Mouse (Mus musculus) gonadal fat pad, adult 2 months (tissue): Measurements from ENCODE around the gene 1700012B07Rik. TPM values are rescaled to one million over a fixed set of nuclear protein-coding genes. Genes with fewer than 3 reads are reported as not detected.

Source experiments
- DNase-seq: peaks from one replicate; pipeline ENCODE4 v3.0.0-alpha.2; 2012; ENCODE audit warnings: low read depth
- polyA plus RNA-seq: library from polyadenylated mRNA; depleted of rRNA; stranded (reverse); fragments of >200 nt; gene quantifications from 2 replicates; pipeline ENCODE4 v1.2.3, GENCODE M21; 2012; rRNA removed

Gene 1700012B07Rik
- 0.20 and 0.41 TPM in 2 replicates for polyA plus RNA-seq

DNA sequence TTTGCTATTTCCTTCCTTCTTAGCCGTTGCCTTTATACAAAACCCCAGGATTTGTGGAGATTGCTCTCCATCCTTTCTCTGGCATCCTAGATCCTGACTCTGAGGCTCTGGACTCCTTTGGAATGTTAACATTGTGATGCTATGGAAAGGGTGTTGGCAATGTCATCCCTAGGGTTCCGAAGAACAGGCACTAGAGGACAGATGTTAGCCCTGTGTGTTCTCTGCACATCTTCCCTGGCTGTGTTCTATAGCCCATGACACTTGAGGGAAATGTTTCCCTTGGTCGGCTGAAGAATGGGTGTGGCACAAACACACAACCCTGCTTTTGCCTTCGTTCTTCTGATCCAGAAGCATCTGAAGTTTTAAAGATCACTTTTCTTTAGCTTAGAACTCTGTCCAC, at the start of gene 1700012B07Rik:
Gene 1700012B07Rik, minus strand, starts transcription at position 101 of the 400 bp plus-strand sequence.
- DNase-seq, result no peak

DNA sequence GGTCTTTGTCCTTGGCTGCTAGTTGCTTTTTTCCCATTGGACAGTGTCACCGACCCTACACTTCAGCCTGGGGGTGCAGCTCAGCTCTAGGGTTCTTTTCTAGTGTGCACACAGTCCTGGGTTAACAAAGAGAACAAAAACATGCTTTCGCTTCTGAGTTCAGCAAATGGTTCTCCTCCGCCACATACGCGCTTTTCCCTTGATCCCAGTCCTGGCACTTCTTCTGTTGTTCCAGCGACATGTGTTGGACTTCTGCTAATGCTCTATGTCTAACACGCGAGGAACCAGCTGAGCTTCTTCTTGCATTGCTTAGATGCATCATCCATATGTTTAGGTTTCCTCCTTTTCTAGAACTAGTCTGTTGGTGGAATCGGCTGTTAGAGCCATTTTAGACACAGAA, 48.9 kb upstream of the 1700012B07Rik start:
- no peak for DNase-seq

DNA sequence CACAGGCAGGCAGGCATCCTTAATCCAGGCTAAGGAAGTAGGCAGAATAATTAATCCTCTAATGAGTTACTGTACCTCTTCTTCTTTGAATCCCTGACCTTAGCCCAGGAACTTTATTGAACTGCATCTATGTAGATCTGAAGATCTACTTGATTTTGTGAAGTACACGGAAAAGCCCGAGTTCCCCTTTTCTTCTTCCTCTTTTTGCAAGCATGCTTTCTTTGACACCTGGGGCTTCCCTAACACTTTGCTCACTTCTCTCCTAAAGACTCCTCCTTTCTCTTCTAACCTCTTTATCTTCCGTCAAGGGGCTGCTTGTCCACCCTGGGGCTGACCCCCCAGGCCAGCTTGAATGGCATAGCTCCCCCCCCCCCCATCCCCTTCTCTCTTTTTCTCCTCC, 48.0 kb upstream of the 1700012B07Rik start:
- no peak for DNase-seq

- no peak for DNase-seq
Measured at GRCm38 (mm10) chr11:109875525-109875802, 47.6 kb upstream of the 1700012B07Rik start.

DNA sequence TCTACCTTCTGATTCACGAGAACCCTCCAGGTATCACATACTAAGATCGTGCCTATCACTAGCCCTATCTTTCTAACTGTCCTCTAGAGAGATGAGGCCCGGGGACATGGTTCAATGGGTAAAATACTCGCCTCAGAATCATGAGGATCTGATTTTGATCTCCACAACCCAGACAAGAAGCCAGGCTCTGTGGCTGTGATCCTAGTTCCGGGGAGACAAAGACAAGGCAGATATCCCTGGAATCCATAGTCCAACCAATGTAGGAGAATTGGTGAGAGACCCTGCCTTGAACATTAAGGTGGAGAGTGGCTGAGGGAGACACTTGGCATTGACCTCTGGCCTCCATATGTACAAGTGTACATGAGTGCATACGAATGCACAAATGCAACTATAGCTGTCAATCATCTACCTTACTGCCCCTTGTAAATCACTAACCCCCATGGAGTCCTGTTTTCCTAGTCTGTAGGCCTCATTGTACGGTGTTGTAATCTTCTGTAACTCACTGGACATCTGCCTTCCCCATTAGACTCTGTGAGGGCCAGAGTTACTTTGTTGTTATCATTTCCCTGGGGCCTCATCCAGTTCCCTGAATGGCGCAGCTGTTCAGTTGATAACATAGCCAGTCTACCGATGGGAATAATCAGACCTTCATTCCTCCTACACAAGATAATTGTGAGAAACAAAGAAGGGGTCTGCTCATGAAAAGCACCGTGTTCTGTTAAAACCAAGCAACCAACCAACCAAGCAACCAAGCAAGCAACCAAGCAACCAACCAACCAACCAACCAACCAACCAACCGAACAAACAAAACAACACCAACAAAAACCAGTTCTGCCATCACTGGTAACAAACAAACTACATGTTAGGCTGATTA, 47.0 kb upstream of the 1700012B07Rik start:
- DNase-seq, result no peak

GRCm38 (mm10) chr11:109873852-109874610, 46.2 kb upstream of the 1700012B07Rik start:
- no peak for DNase-seq

GRCm38 (mm10) chr11:109873161-109873775, 45.4 kb upstream of the 1700012B07Rik start:
- DNase-seq, result no peak

DNA sequence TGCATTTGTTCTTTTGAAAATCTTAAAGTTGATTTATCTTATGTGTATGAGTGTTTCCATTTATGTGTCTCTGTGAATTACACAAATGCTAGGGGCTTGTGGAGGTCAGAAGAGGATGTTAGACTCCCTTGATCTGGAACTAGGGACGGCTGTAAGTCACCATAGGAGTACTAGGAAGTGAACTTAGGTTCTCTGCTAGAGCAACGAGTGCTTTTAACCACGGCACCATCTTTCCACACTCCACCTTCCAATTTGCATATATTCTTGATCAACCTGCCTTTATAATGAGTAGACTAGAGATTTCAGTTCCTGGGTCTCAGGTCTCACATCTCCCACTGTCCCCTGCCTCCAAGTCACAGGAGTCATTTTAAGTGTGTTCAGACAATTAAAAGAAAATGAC, 44.8 kb upstream of the 1700012B07Rik start:
- DNase-seq, result no peak

GRCm38 (mm10) chr11:109872056-109872455, 44.2 kb upstream of the 1700012B07Rik start:
- no peak for DNase-seq

- no peak for DNase-seq
Measured at GRCm38 (mm10) chr11:109867861-109868260, 40.0 kb upstream of the 1700012B07Rik start.

DNA sequence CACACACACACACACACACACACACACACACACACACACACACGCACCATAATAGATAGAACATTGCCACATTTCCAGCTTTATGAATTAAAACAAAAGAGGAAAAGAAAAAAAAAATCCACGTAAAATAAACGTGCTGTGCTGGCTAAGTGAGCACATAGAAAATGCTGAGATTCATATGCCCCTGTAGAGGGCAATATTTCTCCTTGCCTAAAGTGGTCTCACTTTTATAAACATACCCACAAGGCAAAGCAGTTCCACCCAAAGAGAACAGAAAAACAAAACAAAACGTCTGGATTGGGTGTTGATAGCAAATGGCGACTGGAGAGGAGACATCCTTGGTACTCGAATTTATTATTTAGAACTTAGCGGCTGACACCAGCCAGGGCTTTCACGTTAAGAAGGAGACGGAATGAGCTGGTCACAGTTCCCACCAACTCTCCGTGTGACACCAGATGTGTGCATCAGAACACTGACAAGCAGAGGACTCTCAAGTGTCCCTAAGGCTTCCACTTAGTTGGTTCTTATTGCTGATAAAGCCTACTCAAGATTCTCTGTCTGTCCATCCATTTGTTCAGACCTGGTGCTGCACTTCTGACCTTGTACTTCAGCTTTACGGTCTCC, 38.8 kb upstream of the 1700012B07Rik start:
- no peak for DNase-seq

DNA sequence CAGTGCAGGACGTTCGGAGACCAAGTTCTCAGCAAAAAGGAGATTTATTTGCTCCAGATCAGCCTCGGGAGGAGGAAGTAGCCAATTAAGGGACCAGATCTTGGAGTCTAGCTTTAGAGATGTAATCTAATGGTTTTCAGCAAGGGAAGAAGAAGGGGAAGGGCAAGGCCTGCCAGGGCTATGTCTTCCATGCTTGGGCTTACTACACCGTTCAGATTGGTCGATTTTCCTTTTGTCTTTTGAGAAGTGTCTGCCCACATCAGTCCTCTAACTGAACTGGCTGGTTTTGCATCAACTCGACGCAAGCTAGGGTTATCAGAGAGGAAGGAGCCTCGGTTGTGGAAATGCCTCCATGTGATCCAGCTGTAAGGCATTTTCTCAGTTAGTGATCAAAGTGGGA, 37.7 kb upstream of the 1700012B07Rik start:
- no peak for DNase-seq

- no peak for DNase-seq
Measured at GRCm38 (mm10) chr11:109863951-109864350, 36.1 kb upstream of the 1700012B07Rik start.

DNA sequence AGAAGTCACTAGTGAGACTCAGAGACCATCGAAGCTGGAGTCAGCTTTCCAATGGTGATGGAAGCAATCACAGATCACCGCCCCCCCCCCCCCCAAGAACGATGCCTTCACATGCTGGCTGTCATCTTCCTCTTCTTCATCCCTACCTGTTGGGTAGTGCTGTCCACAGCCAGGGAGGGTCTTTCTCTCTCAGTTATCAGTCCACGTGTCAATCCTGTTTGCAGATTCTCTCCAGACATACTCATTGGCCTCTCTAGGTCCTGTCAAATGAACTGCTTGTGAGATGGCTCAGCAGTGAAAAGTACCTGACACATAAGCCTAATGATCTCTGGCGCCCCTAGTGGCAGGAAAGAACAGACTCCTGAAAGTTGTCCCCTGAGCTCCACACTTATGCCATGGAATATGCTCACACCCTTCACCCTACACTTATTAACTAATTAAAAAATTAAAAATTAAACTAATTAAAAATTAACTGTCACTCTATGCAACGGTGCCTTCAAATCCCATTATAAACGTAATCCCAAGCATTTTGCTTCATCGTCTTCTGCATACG, 35.4 kb upstream of the 1700012B07Rik start:
- DNase-seq, result no peak

GRCm38 (mm10) chr11:109860508-109860907, 32.7 kb upstream of the 1700012B07Rik start:
- DNase-seq, result no peak

GRCm38 (mm10) chr11:109859939-109860469, 32.2 kb upstream of the 1700012B07Rik start:
- no peak for DNase-seq

GRCm38 (mm10) chr11:109859441-109859840, 31.6 kb upstream of the 1700012B07Rik start:
- DNase-seq, result no peak

- DNase-seq, result no peak
Measured at GRCm38 (mm10) chr11:109857086-109857485, 29.2 kb upstream of the 1700012B07Rik start.

- DNase-seq, result no peak
Measured at GRCm38 (mm10) chr11:109854056-109854455, 26.2 kb upstream of the 1700012B07Rik start.

GRCm38 (mm10) chr11:109853228-109853966, 25.6 kb upstream of the 1700012B07Rik start:
- no peak for DNase-seq

GRCm38 (mm10) chr11:109851996-109852395, 24.1 kb upstream of the 1700012B07Rik start:
- no peak for DNase-seq
